Mouse (Mus musculus): ENCODE data around the gene Nfe2l1. TPM values are rescaled to one million over a fixed set of nuclear protein-coding genes. Genes with fewer than 3 reads are reported as not detected.
A peak's percentile ranks its signal among the peaks of the same experiment; 100 is the strongest.

Nfe2l1 gene
- total and polyA plus RNA-seq, 3 experiments: 37.5 to 66.5 (median 47.0) TPM

GRCm38 (mm10) chr11:96771274-96771975 lies 58.3 kb downstream of the Nfe2l1 start:
- Histone ChIP-seq H3K27me3 (ENCODE audit: control insufficient read depth in 1 of 2, insufficient read depth in 2 of 2, low read length in 2 of 2) (no peaks in the 10 kb centered on the region), H3K4me3 (ENCODE audit: control insufficient read depth in 1 of 2, insufficient read depth in 1 of 2, low read depth in 2 of 2, low read length in 2 of 2) (no peak overlapping the region), H3K79me2 (ENCODE audit: control insufficient read depth, insufficient read depth, low read length, poor library complexity) (no peaks in the 10 kb centered on the region; the same call in 1 of the 2 replicates), H3K4me1 (ENCODE audit: control insufficient read depth in 1 of 2, insufficient read depth in 2 of 2, low read length in 2 of 2) (no peaks in the 10 kb centered on the region; a peak in 1 of 4 replicates), H3K9ac (ENCODE audit: control insufficient read depth, low read depth, low read length, poor library complexity, severe bottlenecking) (no peak overlapping the region), H3K27ac (ENCODE audit: control insufficient read depth, low read depth, low read length) (no peak overlapping the region), H3K36me3 (ENCODE audit: control insufficient read depth in 1 of 2, insufficient read depth in 2 of 2, low read length in 2 of 2) (peaks cover 0 to 5% of the 10 kb centered on the region in 2 experiments; a peak in 2 of 4 replicates), H3K9me3 (replicated peaks; ENCODE audit: insufficient read depth, low read length) (no peaks in the 10 kb centered on the region)
- TF ChIP-seq POLR2AphosphoS2 (IDR thresholded peaks at IDR 0.05; ENCODE audit: low read length): no peak
- peak; percentile 78; the same call in 1 of the 2 replicates for TF ChIP-seq ZKSCAN1 (IDR thresholded peaks at IDR 0.05; ENCODE audit: low read depth, low read length)
- DNase-seq (ENCODE audit: low read depth, low spot score): no peak

GRCm38 (mm10) chr11:96768240-96768639 lies 61.5 kb downstream of the Nfe2l1 start:
- TF ChIP-seq BHLHE40 (IDR thresholded peaks at IDR 0.05; ENCODE audit: borderline replicate concordance, low read depth, low read length): no peak
- no peak for TF ChIP-seq MEF2A (IDR thresholded peaks at IDR 0.05; ENCODE audit: extremely low read depth, insufficient replicate concordance, low read depth, low read length, poor library complexity, severe bottlenecking)
- no peak for TF ChIP-seq USF1 (IDR thresholded peaks at IDR 0.05; ENCODE audit: low read depth, low read length)
- no peak for TF ChIP-seq ZKSCAN1 (IDR thresholded peaks at IDR 0.05; ENCODE audit: low read depth, low read length)
- no peak for TF ChIP-seq USF2 (IDR thresholded peaks at IDR 0.05; ENCODE audit: borderline replicate concordance in 1 of 2, insufficient read depth in 1 of 2, low read depth in 1 of 2, low read length in 2 of 2)
- no peak for TF ChIP-seq GABPA (IDR thresholded peaks at IDR 0.05; ENCODE audit: low read depth, low read length)
- TF ChIP-seq GATA1 (IDR thresholded peaks at IDR 0.05; ENCODE audit: low read depth, low read length): no peak
- TF ChIP-seq SIN3A (IDR thresholded peaks at IDR 0.05; ENCODE audit: low read length): no peak
- no peak for TF ChIP-seq TAL1 (IDR thresholded peaks at IDR 0.05; ENCODE audit: low read length)
- no peak for TF ChIP-seq CHD1 (IDR thresholded peaks at IDR 0.05; ENCODE audit: low read depth, low read length)
- no peak for TF ChIP-seq RAD21 (IDR thresholded peaks at IDR 0.05; ENCODE audit: low read depth, low read length)
- no peak for TF ChIP-seq POLR2AphosphoS5 (IDR thresholded peaks at IDR 0.05; ENCODE audit: borderline replicate concordance, low read depth, low read length)
- no peak for TF ChIP-seq MAFK (IDR thresholded peaks at IDR 0.05; ENCODE audit: borderline replicate concordance, low read depth, low read length)
- no peak for TF ChIP-seq ETS1 (IDR thresholded peaks at IDR 0.05; ENCODE audit: low read depth, low read length)
- H3K79me2 ChIP-seq (ENCODE audit: control insufficient read depth, insufficient read depth, low read length, poor library complexity): no peaks in the 10 kb centered on the region
- no peak overlapping the region for H3K9ac ChIP-seq (ENCODE audit: control insufficient read depth, low read depth, low read length, poor library complexity, severe bottlenecking)
- H3K4me3 ChIP-seq (ENCODE audit: control insufficient read depth in 1 of 2, insufficient read depth in 1 of 2, low read depth in 2 of 2, low read length in 2 of 2): no peak overlapping the region
- no peak overlapping the region for H3K27ac ChIP-seq (ENCODE audit: control insufficient read depth, low read depth, low read length)
- no peaks in the 10 kb centered on the region for H3K9me3 ChIP-seq (replicated peaks; ENCODE audit: insufficient read depth, low read length)
- H3K27me3 ChIP-seq (ENCODE audit: control insufficient read depth in 1 of 2, insufficient read depth in 2 of 2, low read length in 2 of 2): no peaks in the 10 kb centered on the region
- H3K4me1 ChIP-seq (ENCODE audit: control insufficient read depth in 1 of 2, insufficient read depth in 2 of 2, low read length in 2 of 2): peaks cover 0 to 15% of the 10 kb centered on the region in 2 experiments; a peak in 2 of 4 replicates
- no peak for DNase-seq (ENCODE audit: low read depth, low spot score)
- peaks cover 3% of the 10 kb centered on the region in 2 experiments; a peak in 3 of 4 replicates for H3K36me3 ChIP-seq (ENCODE audit: control insufficient read depth in 1 of 2, insufficient read depth in 2 of 2, low read length in 2 of 2)

Other genes with a start within 250 kb of the Nfe2l1 start
- 33.9 and 43.1 TPM in 2 replicates for gene Snx11, start 52.4 kb downstream of the Nfe2l1 start, total RNA-seq (2012; rRNA removed)
- gene Snx11, start 52.4 kb downstream of the Nfe2l1 start, polyA plus RNA-seq (2012; ENCODE audit: insufficient read depth in 1 of 2, insufficient read length in 2 of 2, low read depth in 1 of 2, low replicate concordance in 2 of 2, missing spikeins in 1 of 2): 10 to 100 TPM in 1 of 2 experiments, not detected in 1; 33.7 TPM
- gene Cbx1, start 40.8 kb downstream of the Nfe2l1 start, total RNA-seq (2012; rRNA removed): 132 and 135 TPM in 2 replicates
- 100 to 1,000 TPM; 152 to 368 TPM for gene Cbx1, start 40.8 kb downstream of the Nfe2l1 start, polyA plus RNA-seq (2012; ENCODE audit: insufficient read depth in 1 of 2, insufficient read length in 2 of 2, low read depth in 1 of 2, low replicate concordance in 2 of 2, missing spikeins in 1 of 2)
- 0.95 and 2.1 TPM in 2 replicates for gene Copz2, start 19.9 kb upstream of the Nfe2l1 start, total RNA-seq (2012; rRNA removed)
- 1 to 10 TPM in 1 of 2 experiments, not detected in 1; 6.3 TPM for gene Copz2, start 19.9 kb upstream of the Nfe2l1 start, polyA plus RNA-seq (2012; ENCODE audit: insufficient read depth in 1 of 2, insufficient read length in 2 of 2, low read depth in 1 of 2, low replicate concordance in 2 of 2, missing spikeins in 1 of 2)
- 45.2 and 48.9 TPM in 2 replicates for gene Cdk5rap3, start 86.5 kb upstream of the Nfe2l1 start, total RNA-seq (2012; rRNA removed)
- gene Cdk5rap3, start 86.5 kb upstream of the Nfe2l1 start, polyA plus RNA-seq (2012; ENCODE audit: insufficient read depth in 1 of 2, insufficient read length in 2 of 2, low read depth in 1 of 2, low replicate concordance in 2 of 2, missing spikeins in 1 of 2): 10 to 100 TPM in 1 of 2 experiments, not detected in 1; 55.4 TPM
- 0.08 TPM in 1 of 2 replicates, not detected in the other for gene Prr15l, start 98.1 kb upstream of the Nfe2l1 start, total RNA-seq (2012; rRNA removed)
- under 1 TPM in 1 of 2 experiments, not detected in 1; 0.19 TPM for gene Prr15l, start 98.1 kb upstream of the Nfe2l1 start, polyA plus RNA-seq (2012; ENCODE audit: insufficient read depth in 1 of 2, insufficient read length in 2 of 2, low read depth in 1 of 2, low replicate concordance in 2 of 2, missing spikeins in 1 of 2)
- 41.7 and 55.7 TPM in 2 replicates for gene Pnpo, start 114.0 kb upstream of the Nfe2l1 start, total RNA-seq (2012; rRNA removed)
- 10 to 100 TPM in 1 of 2 experiments, not detected in 1; 38.8 TPM for gene Pnpo, start 114.0 kb upstream of the Nfe2l1 start, polyA plus RNA-seq (2012; ENCODE audit: insufficient read depth in 1 of 2, insufficient read length in 2 of 2, low read depth in 1 of 2, low replicate concordance in 2 of 2, missing spikeins in 1 of 2)
- gene Sp2, start 153.0 kb upstream of the Nfe2l1 start, total RNA-seq (2012; rRNA removed): 1.4 and 2.2 TPM in 2 replicates
- 10 to 100 TPM in 1 of 2 experiments, not detected in 1; 20.3 TPM for gene Sp2, start 153.0 kb upstream of the Nfe2l1 start, polyA plus RNA-seq (2012; ENCODE audit: insufficient read depth in 1 of 2, insufficient read length in 2 of 2, low read depth in 1 of 2, low replicate concordance in 2 of 2, missing spikeins in 1 of 2)
- gene Sp6, start 183.4 kb upstream of the Nfe2l1 start, total RNA-seq (2012; rRNA removed): 0.03 TPM in 1 of 2 replicates, not detected in the other
- under 1 TPM in 1 of 2 experiments, not detected in 1; 0.04 TPM for gene Sp6, start 183.4 kb upstream of the Nfe2l1 start, polyA plus RNA-seq (2012; ENCODE audit: insufficient read depth in 1 of 2, insufficient read length in 2 of 2, low read depth in 1 of 2, low replicate concordance in 2 of 2, missing spikeins in 1 of 2)
- gene Scrn2, start 200.0 kb upstream of the Nfe2l1 start, total RNA-seq (2012; rRNA removed): 19.8 and 26.7 TPM in 2 replicates
- 10 to 100 TPM in 1 of 2 experiments, not detected in 1; 14.8 TPM for gene Scrn2, start 200.0 kb upstream of the Nfe2l1 start, polyA plus RNA-seq (2012; ENCODE audit: insufficient read depth in 1 of 2, insufficient read length in 2 of 2, low read depth in 1 of 2, low replicate concordance in 2 of 2, missing spikeins in 1 of 2)
- 0.19 and 0.20 TPM in 2 replicates for gene Lrrc46, start 211.4 kb upstream of the Nfe2l1 start, total RNA-seq (2012; rRNA removed)
- under 1 TPM in 1 of 2 experiments, not detected in 1; 0.75 TPM for gene Lrrc46, start 211.4 kb upstream of the Nfe2l1 start, polyA plus RNA-seq (2012; ENCODE audit: insufficient read depth in 1 of 2, insufficient read length in 2 of 2, low read depth in 1 of 2, low replicate concordance in 2 of 2, missing spikeins in 1 of 2)
- gene Mrpl10, start 211.6 kb upstream of the Nfe2l1 start, total RNA-seq (2012; rRNA removed): 79.3 and 89.7 TPM in 2 replicates
- gene Mrpl10, start 211.6 kb upstream of the Nfe2l1 start, polyA plus RNA-seq (2012; ENCODE audit: insufficient read depth in 1 of 2, insufficient read length in 2 of 2, low read depth in 1 of 2, low replicate concordance in 2 of 2, missing spikeins in 1 of 2): 100 to 1,000 TPM in 1 of 2 experiments, not detected in 1; 106 TPM
- gene Osbpl7, start 220.7 kb upstream of the Nfe2l1 start, total RNA-seq (2012; rRNA removed): 8.3 and 11.5 TPM in 2 replicates
- gene Osbpl7, start 220.7 kb upstream of the Nfe2l1 start, polyA plus RNA-seq (2012; ENCODE audit: insufficient read depth in 1 of 2, insufficient read length in 2 of 2, low read depth in 1 of 2, low replicate concordance in 2 of 2, missing spikeins in 1 of 2): 10 to 100 TPM in 1 of 2 experiments, not detected in 1; 18.9 TPM

Data from MEL (cell line).